Mouse (Mus musculus) midbrain, embryonic 10.5 days (tissue): ENCODE data around the gene Homer3. TPM values are rescaled to one million over a fixed set of nuclear protein-coding genes. Genes with fewer than 3 reads are reported as not detected.

Source experiments
- DNase-seq: peaks from one replicate; pipeline ENCODE4 v3.0.0-alpha.2; 2017; ENCODE audit warnings: low spot score
- H3K27ac ChIP-seq: fragments of 300-500 bp; sonication (generic); replicated peaks from 2 replicates; pipeline ENCODE4 v1.5.1; 2016; ENCODE audit warnings: mild to moderate bottlenecking
- H3K27me3 ChIP-seq: fragments of 300-500 bp; sonication (generic); 2 replicates; pipeline ENCODE4 v1.6.1; 2016; ENCODE audit warnings: low read depth, mild to moderate bottlenecking; ENCODE audit not compliant: poor library complexity, severe bottlenecking
- H3K36me3 ChIP-seq: fragments of 300-500 bp; sonication (generic); 2 replicates; pipeline ENCODE4 v1.6.1; 2016; ENCODE audit warnings: mild to moderate bottlenecking, moderate library complexity
- H3K4me1 ChIP-seq: fragments of 300-500 bp; sonication (generic); 2 replicates; pipeline ENCODE4 v1.6.1; 2016
- H3K4me3 ChIP-seq: fragments of 300-500 bp; sonication (generic); 2 replicates; pipeline ENCODE4 v1.5.1; 2016; ENCODE audit warnings: mild to moderate bottlenecking, moderate library complexity
- H3K9me3 ChIP-seq: fragments of 300-500 bp; sonication (generic); replicated peaks from 2 replicates; pipeline ENCODE4 v1.6.1; 2016; ENCODE audit warnings: mild to moderate bottlenecking
- WGBS: fragments of 180-500 bp; shearing (Covaris S2); methylation state at CpG from one replicate; pipeline ENCODE4 v1.1.7; 2016; 5-methylcytosine and 5-hydroxymethylcytosine counted together
- polyA plus RNA-seq: library from polyadenylated mRNA; unstranded; fragments of >200 nt; fragmentation: Nextera tagmentation; extraction: Ambion mirVana; gene quantifications from 2 replicates; pipeline ENCODE4 v1.2.1, GENCODE M21; 2016

The Homer3 gene
- polyA plus RNA-seq, 1 experiment from 2014 or later, result 111 TPM

GRCm38 (mm10) chr8:70300881-70301280, 18.3 kb downstream of the Homer3 start:
- H3K9me3 ChIP-seq, result no peaks in the 10 kb centered on the region
- no peaks in the 10 kb centered on the region for H3K27me3 ChIP-seq
- H3K4me3 ChIP-seq, result peak overlapping the region; percentile 91; the same call in 1 of the 2 replicates
- no peak overlapping the region for H3K27ac ChIP-seq
- peaks cover 68% of the 10 kb centered on the region for H3K36me3 ChIP-seq
- no peak for DNase-seq
- 79% methylated on average over 3 of the region's 3 CpGs for WGBS
- H3K4me1 ChIP-seq, result peaks cover 29% of the 10 kb centered on the region

DNA sequence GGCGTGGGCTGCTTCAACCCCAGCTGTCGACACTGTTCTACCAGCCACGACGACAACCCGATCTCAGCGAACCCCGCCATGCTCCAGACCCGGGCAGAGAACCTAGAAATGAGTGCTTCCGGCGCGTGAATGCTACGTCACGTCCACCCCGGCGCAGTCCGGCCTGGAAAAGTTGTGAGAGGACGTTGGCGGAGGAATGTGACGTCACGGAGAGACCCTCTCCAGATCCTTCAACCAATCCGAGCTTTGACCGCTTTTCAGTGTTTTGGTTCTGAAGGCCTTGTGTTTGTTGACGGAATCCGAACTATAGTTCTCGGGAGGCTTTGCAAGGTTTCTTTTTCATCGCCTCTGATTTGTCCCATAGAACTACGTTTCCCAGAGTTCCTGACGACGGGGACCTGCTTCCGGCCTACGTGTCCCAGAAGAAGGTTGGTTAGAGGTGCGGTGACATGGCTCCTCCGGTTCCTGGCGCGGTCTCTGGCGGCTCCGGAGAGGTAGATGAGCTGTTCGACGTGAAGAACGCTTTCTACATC, 19.8 kb downstream of the Homer3 start, which contains the start of the genes Ddx49 and Cope:
TSS of gene Ddx49 (minus strand) at position 132 of the 533 bp plus-strand sequence.
TSS of gene Cope (plus strand) at position 161 of the 533 bp plus-strand sequence.
- DNase-seq, result peak; percentile 96
- no peaks in the 10 kb centered on the region for H3K27me3 ChIP-seq
- H3K4me1 ChIP-seq, result peaks cover 29% of the 10 kb centered on the region
- peak within 1 kb of the TSS; percentile 91 for H3K4me3 ChIP-seq
- peaks cover 68% of the 10 kb centered on the region for H3K36me3 ChIP-seq
- H3K27ac ChIP-seq, result peak within 1 kb of the TSS; percentile 83
- no peaks in the 10 kb centered on the region for H3K9me3 ChIP-seq
- WGBS, result under 1% methylated on average over 40 of the region's 40 CpGs

DNA sequence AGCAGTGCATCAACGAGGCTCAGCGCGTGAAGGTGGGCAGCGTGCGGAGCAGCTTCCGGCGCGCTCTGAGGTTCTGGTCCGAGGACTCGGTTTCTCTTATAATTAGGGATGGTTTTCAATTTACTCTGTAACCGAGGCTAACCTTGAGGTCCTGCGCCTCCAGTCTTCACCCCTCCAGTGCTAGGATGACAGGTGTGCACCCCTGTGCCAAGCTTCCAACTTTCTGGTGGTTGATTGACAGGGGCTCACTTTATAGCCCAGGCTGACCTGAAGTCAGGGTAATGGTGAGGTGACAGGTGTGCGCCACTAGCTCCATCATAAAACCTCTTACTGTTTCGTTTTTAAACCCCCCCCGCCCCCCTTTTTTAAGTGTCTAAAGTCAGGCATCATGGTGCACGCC, 20.3 kb downstream of the Homer3 start:
- Histone ChIP-seq H3K27ac (peak overlapping the region; percentile 83), H3K27me3 (no peaks in the 10 kb centered on the region), H3K4me3 (peak overlapping the region; percentile 91), H3K36me3 (peaks cover 68% of the 10 kb centered on the region), H3K4me1 (peaks cover 29% of the 10 kb centered on the region), H3K9me3 (no peaks in the 10 kb centered on the region)
- 5% methylated on average over 16 of the region's 16 CpGs for WGBS
- no peak for DNase-seq

- Histone ChIP-seq H3K27ac (no peak overlapping the region), H3K36me3 (peaks cover 93% of the 10 kb centered on the region), H3K9me3 (no peaks in the 10 kb centered on the region), H3K4me3 (no peak overlapping the region), H3K27me3 (no peaks in the 10 kb centered on the region), H3K4me1 (0 out of 2 replicates have a peak, but pooled peaks cover 1% of the 10 kb centered on the region)
- DNase-seq, result peak; percentile 42
- WGBS, result 31% methylated on average over 2 of the region's 2 CpGs
These were observed 26.7 kb downstream of the Homer3 start for GRCm38 (mm10) chr8:70309311-70309710.

GRCm38 (mm10) chr8:70313399-70313798, 30.8 kb downstream of the Homer3 start:
- no peak for DNase-seq
- Histone ChIP-seq H3K36me3 (peaks cover 52% of the 10 kb centered on the region), H3K4me3 (no peak overlapping the region), H3K27ac (no peak overlapping the region), H3K27me3 (peaks cover 18% of the 10 kb centered on the region; the same call in 1 of the 2 replicates), H3K9me3 (no peaks in the 10 kb centered on the region), H3K4me1 (peaks cover 38% of the 10 kb centered on the region)
- 88% methylated on average over 2 of the region's 2 CpGs for WGBS

- H3K27me3 ChIP-seq, result peaks cover 19% of the 10 kb centered on the region; the same call in 1 of the 2 replicates
- WGBS, result 3% methylated on average over 66 of the region's 66 CpGs
These were observed 33.2 kb downstream of the Homer3 start, which contains the start of gene Cers1 for GRCm38 (mm10) chr8:70315624-70316510. TSS of gene Cers1 (plus strand) at chr8:70315775.

GRCm38 (mm10) chr8:70316511-70317504, 34.2 kb downstream of the Homer3 start:
- peak overlapping the region; percentile 85 for H3K27ac ChIP-seq
- H3K27me3 ChIP-seq, result peaks cover 19% of the 10 kb centered on the region; the same call in 1 of the 2 replicates
- peak overlapping the region; percentile 69 for H3K4me3 ChIP-seq
- peaks cover 38% of the 10 kb centered on the region for H3K4me1 ChIP-seq
- 10% methylated on average over 15 of the region's 15 CpGs for WGBS
- H3K9me3 ChIP-seq, result no peaks in the 10 kb centered on the region
- peaks cover 23% of the 10 kb centered on the region for H3K36me3 ChIP-seq
- DNase-seq, result peak; percentile 86

More at GRCm38 (mm10) chr8:70315624-70316510, 33.2 kb downstream of the Homer3 start, which contains the start of gene Cers1:
- H3K4me1 ChIP-seq, result peaks cover 38% of the 10 kb centered on the region
- DNase-seq, result peak; percentile 77
- peak within 1 kb of the TSS; percentile 69 for H3K4me3 ChIP-seq
- no peaks in the 10 kb centered on the region for H3K9me3 ChIP-seq
- H3K27ac ChIP-seq, result peak within 1 kb of the TSS; percentile 85
- peaks cover 32% of the 10 kb centered on the region for H3K36me3 ChIP-seq

DNA sequence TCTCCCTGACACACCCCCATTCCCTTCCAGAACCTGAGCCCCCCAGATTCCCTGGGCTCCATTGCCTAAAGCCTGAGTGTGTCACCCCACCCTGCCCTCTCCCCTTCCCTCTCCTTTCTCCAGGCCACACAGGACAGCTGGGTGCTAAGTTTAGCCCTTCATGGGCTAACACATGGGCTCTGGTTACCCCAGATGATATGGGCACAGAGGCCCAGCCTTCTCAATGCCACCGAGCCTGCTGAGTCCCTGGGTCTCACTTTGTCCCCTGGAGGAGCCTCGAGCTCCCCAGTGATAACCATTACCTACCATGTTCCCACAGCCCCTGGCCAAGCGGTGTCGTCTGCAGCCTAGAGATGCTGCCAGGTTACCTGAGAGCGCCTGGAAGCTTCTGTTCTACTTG, 35.2 kb downstream of the Homer3 start:
- Histone ChIP-seq H3K4me3 (peak overlapping the region; percentile 69), H3K27ac (peak overlapping the region; percentile 85), H3K9me3 (no peaks in the 10 kb centered on the region), H3K4me1 (peaks cover 38% of the 10 kb centered on the region), H3K27me3 (peaks cover 19% of the 10 kb centered on the region; the same call in 1 of the 2 replicates), H3K36me3 (peaks cover 14% of the 10 kb centered on the region)
- WGBS, result 87% methylated on average over 5 of the region's 5 CpGs
- no peak for DNase-seq

GRCm38 (mm10) chr8:70323716-70324115, 41.1 kb downstream of the Homer3 start:
- H3K27ac ChIP-seq, result no peak overlapping the region
- H3K36me3 ChIP-seq, result peaks cover 32% of the 10 kb centered on the region
- no peak for DNase-seq
- WGBS, result 85% methylated on average over 3 of the region's 3 CpGs
- no peak overlapping the region for H3K4me3 ChIP-seq
- H3K4me1 ChIP-seq, result peaks cover 2% of the 10 kb centered on the region; the same call in 1 of the 2 replicates
- no peaks in the 10 kb centered on the region for H3K9me3 ChIP-seq
- peaks cover 6% of the 10 kb centered on the region for H3K27me3 ChIP-seq

DNA sequence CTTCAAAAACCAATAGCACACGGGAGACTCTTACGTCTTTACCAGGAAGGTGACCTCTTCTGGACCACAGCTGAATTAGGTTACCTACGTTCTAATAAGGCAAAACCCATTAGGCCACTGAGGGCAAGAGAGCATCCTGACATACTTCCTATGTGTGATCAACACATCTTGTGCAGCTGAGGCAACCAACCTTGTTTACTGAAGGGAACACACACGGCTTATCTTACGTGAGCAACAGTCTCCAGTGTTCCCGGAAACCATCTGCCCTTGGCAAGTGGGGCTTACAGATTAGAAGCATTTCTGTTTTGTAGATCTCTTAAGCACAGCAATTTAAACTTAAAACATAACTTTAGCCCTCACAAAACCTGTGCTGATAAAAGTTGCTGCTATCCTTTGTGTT, 44.9 kb downstream of the Homer3 start:
- H3K4me1 ChIP-seq, result peaks cover 40% of the 10 kb centered on the region
- WGBS, result 90% methylated on average over 6 of the region's 6 CpGs
- DNase-seq, result no peak
- no peaks in the 10 kb centered on the region for H3K9me3 ChIP-seq
- H3K27ac ChIP-seq, result no peak overlapping the region
- H3K4me3 ChIP-seq, result no peak overlapping the region
- H3K27me3 ChIP-seq, result peaks cover 36% of the 10 kb centered on the region
- H3K36me3 ChIP-seq, result peaks cover 46% of the 10 kb centered on the region

- Histone ChIP-seq H3K36me3 (peaks cover 55% of the 10 kb centered on the region), H3K4me3 (peak within 1 kb of the TSS; percentile 40), H3K9me3 (no peaks in the 10 kb centered on the region), H3K4me1 (peaks cover 40% of the 10 kb centered on the region), H3K27ac (peak within 1 kb of the TSS; percentile 75), H3K27me3 (peaks cover 36% of the 10 kb centered on the region)
- DNase-seq, result no peak
- 19% methylated on average over 14 of the region's 14 CpGs for WGBS
These were observed 46.7 kb downstream of the Homer3 start, which contains the start of gene Gdf1 for GRCm38 (mm10) chr8:70329124-70329834. TSS of gene Gdf1 (plus strand) at chr8:70329817.
